Mouse (Mus musculus) stomach, embryonic 14.5 days (tissue): ENCODE measurements around the gene Islr. TPM values are rescaled to one million over a fixed set of nuclear protein-coding genes. Genes with fewer than 3 reads are reported as not detected.
"Not testable (repeated sequence)": the region's sequence is repeated elsewhere in the genome, so short reads cannot be mapped to it uniquely, and the experiment has no call there.

Source experiments
- ATAC-seq: fragments of 200-750 bp; cut with Nextera tagmentation; 2 replicates; pipeline ENCODE4 v1.8.0; 2017; ENCODE audit warnings: low read depth, moderate TSS enrichment; ENCODE audit not compliant: insufficient number of reproducible peaks, insufficient read depth, low FRiP score
- H3K27ac ChIP-seq: fragments of 300-500 bp; sonication (generic); 2 replicates; pipeline ENCODE4 v1.5.1; 2014; ENCODE audit warnings: mild to moderate bottlenecking, low read length, moderate library complexity, mixed read lengths
- H3K27me3 ChIP-seq: fragments of 300-500 bp; sonication (generic); 2 replicates; pipeline ENCODE4 v1.6.1; 2014; ENCODE audit warnings: low read length, control low read depth, mixed read lengths; ENCODE audit not compliant: control insufficient read depth, insufficient read depth
- H3K36me3 ChIP-seq: fragments of 300-500 bp; sonication (generic); 2 replicates; pipeline ENCODE4 v1.6.1; 2014; ENCODE audit warnings: mild to moderate bottlenecking, control low read depth, low read length, moderate library complexity, mixed read lengths; ENCODE audit not compliant: control insufficient read depth, insufficient read depth
- H3K4me1 ChIP-seq: fragments of 300-500 bp; sonication (generic); 2 replicates; pipeline ENCODE4 v1.6.1; 2014; ENCODE audit warnings: low read length, control low read depth, mixed read lengths; ENCODE audit not compliant: control insufficient read depth, insufficient read depth
- H3K4me2 ChIP-seq: fragments of 300-500 bp; sonication (generic); replicated peaks from 2 replicates; pipeline ENCODE4 v1.6.1; 2014; ENCODE audit warnings: low read depth, low read length, control low read depth
- H3K4me3 ChIP-seq: fragments of 300-500 bp; sonication (generic); 2 replicates; pipeline ENCODE4 v1.5.1; 2014; ENCODE audit warnings: low read depth, low read length, control low read depth
- H3K9ac ChIP-seq: fragments of 300-500 bp; sonication (generic); replicated peaks from 2 replicates; pipeline ENCODE4 v1.6.1; 2014; ENCODE audit warnings: low read depth, mild to moderate bottlenecking, control low read depth, low read length, moderate library complexity, mixed read lengths
- H3K9me3 ChIP-seq: fragments of 300-500 bp; sonication (generic); 2 replicates; pipeline ENCODE4 v1.6.1; 2016; ENCODE audit warnings: low read depth, low read length, control low read depth; ENCODE audit not compliant: control insufficient read depth
- whole genome bisulfite sequencing: fragments of 180-500 bp; shearing (Covaris S2); extraction: QIAGEN DNeasy Blood & Tissue Kit; methylation state at CpG from one replicate; pipeline ENCODE4 v1.1.7; 2014; 5-methylcytosine and 5-hydroxymethylcytosine counted together
- polyA plus RNA-seq: library from polyadenylated mRNA; unstranded; fragments of >200 nt; fragmentation: Nextera tagmentation; extraction: Ambion mirVana; gene quantifications from 2 replicates; pipeline ENCODE4 v1.2.1, GENCODE M21; 2014

Islr gene
- polyA plus RNA-seq = 83.3 and 87.9 TPM in 2 replicates

GRCm38 (mm10) chr9:58203516-58204447, at the start of gene Islr, which contains the start of gene Islr2:
TSS of gene Islr (minus strand) at chr9:58204306.
TSS of gene Islr2 (minus strand) at chr9:58204319.
- Histone ChIP-seq H3K36me3 (no peaks in the 10 kb centered on the region), H3K27me3 (peaks cover 44% of the 10 kb centered on the region), H3K4me2 (peak within 1 kb of the TSS; percentile 44), H3K9ac (no peak within 1 kb of the TSS), H3K4me3 (peak within 1 kb of the TSS; percentile 27), H3K4me1 (peaks cover 9% of the 10 kb centered on the region; the same call in 1 of the 2 replicates), H3K9me3 (no peaks in the 10 kb centered on the region), H3K27ac (no peak within 1 kb of the TSS)
- 3% methylated on average over 42 of the region's 42 CpGs for WGBS
- ATAC-seq = peak; percentile 76; the same call in 1 of the 2 replicates

GRCm38 (mm10) chr9:58253805-58254122, 49.7 kb upstream of the Islr start:
- not testable (repeated sequence) for ATAC-seq, H3K4me1 ChIP-seq, H3K9me3 ChIP-seq, H3K27me3 ChIP-seq, H3K27ac ChIP-seq
- 73% methylated on average over 5 of the region's 5 CpGs for WGBS
- Histone ChIP-seq H3K9ac (peak overlapping the region; percentile 67), H3K4me2 (peak overlapping the region; percentile 82), H3K36me3 (peaks cover 12% of the 10 kb centered on the region; the same call in 1 of the 2 replicates), H3K4me3 (peak overlapping the region; percentile 70)

GRCm38 (mm10) chr9:58253033-58253804, 49.1 kb upstream of the Islr start, which contains the start of gene Stoml1:
TSS of gene Stoml1 (plus strand) at chr9:58253164.
- Histone ChIP-seq H3K36me3 (peaks cover 9% of the 10 kb centered on the region; the same call in 1 of the 2 replicates), H3K4me3 (peak within 1 kb of the TSS; percentile 70), H3K4me2 (peak within 1 kb of the TSS; percentile 82), H3K27ac (peak within 1 kb of the TSS; percentile 55), H3K9ac (peak within 1 kb of the TSS; percentile 67), H3K4me1 (0 out of 2 replicates have a peak, but pooled peaks cover 9% of the 10 kb centered on the region), H3K27me3 (no peaks in the 10 kb centered on the region), H3K9me3 (no peaks in the 10 kb centered on the region)
- 1% methylated on average over 31 of the region's 31 CpGs for WGBS
- ATAC-seq = peak; percentile 97

- H3K4me3 ChIP-seq, ATAC-seq, H3K9ac ChIP-seq, H3K27ac ChIP-seq, H3K36me3 ChIP-seq, H3K9me3 ChIP-seq, H3K4me2 ChIP-seq, H3K27me3 ChIP-seq: not testable (repeated sequence)
- H3K4me1 ChIP-seq = peaks cover 15% of the 10 kb centered on the region
- 95% methylated on average over 1 of the region's 1 CpGs for WGBS
These were observed 46.6 kb upstream of the Islr start for GRCm38 (mm10) chr9:58250730-58251129.

- peak overlapping the region; percentile 72 for H3K4me2 ChIP-seq
- peaks cover 15% of the 10 kb centered on the region for H3K4me1 ChIP-seq
- H3K27me3 ChIP-seq = no peaks in the 10 kb centered on the region
- H3K27ac ChIP-seq = peak overlapping the region; percentile 89
- no peak for ATAC-seq
- H3K4me3 ChIP-seq = 0 out of 2 replicates have a peak overlapping the region, but pooled peaks have one; percentile 39
- no peaks in the 10 kb centered on the region; the same call in 1 of the 2 replicates for H3K36me3 ChIP-seq
- H3K9me3 ChIP-seq = no peaks in the 10 kb centered on the region
- H3K9ac ChIP-seq = no peak overlapping the region
- 70% methylated on average over 8 of the region's 8 CpGs for WGBS
These were observed 46.2 kb upstream of the Islr start for GRCm38 (mm10) chr9:58250322-58250721.

- Histone ChIP-seq H3K4me2 (peak within 1 kb of the TSS; percentile 72), H3K27ac (peak within 1 kb of the TSS; percentile 89), H3K36me3 (no peaks in the 10 kb centered on the region; the same call in 1 of the 2 replicates), H3K27me3 (no peaks in the 10 kb centered on the region), H3K9me3 (no peaks in the 10 kb centered on the region), H3K4me3 (peak within 1 kb of the TSS; percentile 39), H3K9ac (peak within 1 kb of the TSS; percentile 39), H3K4me1 (peaks cover 15% of the 10 kb centered on the region)
- ATAC-seq = peak; percentile 68
- WGBS = under 1% methylated on average over 16 of the region's 16 CpGs
These were observed 45.6 kb upstream of the Islr start, which contains the start of gene Pml for GRCm38 (mm10) chr9:58249592-58250192. TSS of gene Pml (minus strand) at chr9:58249786.

GRCm38 (mm10) chr9:58248746-58249413, 44.8 kb upstream of the Islr start:
- H3K27ac ChIP-seq = peak overlapping the region; percentile 89
- peak overlapping the region; percentile 39 for H3K4me3 ChIP-seq
- peaks cover 17% of the 10 kb centered on the region for H3K4me1 ChIP-seq
- H3K9me3 ChIP-seq = no peaks in the 10 kb centered on the region
- H3K9ac ChIP-seq = peak overlapping the region; percentile 39
- WGBS = 35% methylated on average over 7 of the region's 7 CpGs
- H3K27me3 ChIP-seq = no peaks in the 10 kb centered on the region
- H3K36me3 ChIP-seq = no peaks in the 10 kb centered on the region; the same call in 1 of the 2 replicates
- H3K4me2 ChIP-seq = peak overlapping the region; percentile 72
- no peak for ATAC-seq
